9 mouse cellular contexts compared by ENCODE assay signal in genomic region chr7:100465248-100465647, GRCm38 (mm10). TPM values are rescaled to one million over a fixed set of nuclear protein-coding genes. Genes with fewer than 3 reads are reported as not detected.
A peak's percentile ranks its signal among the peaks of the same experiment; 100 is the strongest.
DNase-seq lines count a peak whose midpoint lies in the region; ATAC-seq and TF ChIP-seq lines count a peak whose summit lies in the region.
"Had no signal": no experiment of that assay in that cellular context is flagged by ENCODE, and none has a peak within 500 bp of the region (broad histone marks: within the 10 kb centered on the region; RNA-seq: fewer than 3 reads in every experiment).

No protein-coding gene starts in this region.

- ATAC-seq in heart, embryonic 16.5 days (replicated peaks; ENCODE audit: extremely low read depth, insufficient read depth, low FRiP score), result 0 out of 2 replicates have a peak, but pooled peaks have one; percentile 28
- peak; percentile 44; the same call in 1 of the 2 replicates for ATAC-seq in stomach, embryonic 16.5 days (ENCODE audit: insufficient read depth, low FRiP score)

- no peaks in the 10 kb centered on the region for H3K27me3 ChIP-seq in testis, adult 2 months (ENCODE audit: control insufficient read depth, insufficient read depth, low read length)
- no peaks in the 10 kb centered on the region for H3K27me3 ChIP-seq in heart, embryonic 16.5 days (ENCODE audit: control insufficient read depth, insufficient read depth, low read length)
- no peaks in the 10 kb centered on the region for H3K27me3 ChIP-seq in limb, embryonic 10.5 days (ENCODE audit: low read depth, poor library complexity, severe bottlenecking)
- no peaks in the 10 kb centered on the region for H3K27me3 ChIP-seq in stomach, embryonic 16.5 days (ENCODE audit: control insufficient read depth, insufficient read depth, low read length)

- peak overlapping the region; percentile 33 for H3K9ac ChIP-seq in heart, embryonic 16.5 days (ENCODE audit: low read length)
- peak overlapping the region; percentile 4; the same call in 1 of the 2 replicates for H3K9ac ChIP-seq in stomach, embryonic 16.5 days (ENCODE audit: low read length)

- 41% methylated on average over 4 of the region's 4 CpGs for WGBS in heart, embryonic 16.5 days
- WGBS in limb, embryonic 10.5 days, result 83% methylated on average over 4 of the region's 4 CpGs
- WGBS in stomach, embryonic 16.5 days, result 55% methylated on average over 4 of the region's 4 CpGs

- H3K9me3 ChIP-seq in heart, embryonic 16.5 days (replicated peaks; ENCODE audit: control insufficient read depth, low read length), result no peaks in the 10 kb centered on the region
- no peaks in the 10 kb centered on the region for H3K9me3 ChIP-seq in limb, embryonic 10.5 days (replicated peaks)
- no peaks in the 10 kb centered on the region for H3K9me3 ChIP-seq in stomach, embryonic 16.5 days (replicated peaks; ENCODE audit: control insufficient read depth, low read length)

- H3K36me3 ChIP-seq in testis, adult 2 months (ENCODE audit: control insufficient read depth, insufficient read depth, low read length), result no peaks in the 10 kb centered on the region; the same call in none of the 2 replicates
- peaks cover 6% of the 10 kb centered on the region; the same call in 1 of the 2 replicates for H3K36me3 ChIP-seq in heart, embryonic 16.5 days (ENCODE audit: control insufficient read depth, insufficient read depth)
- peaks cover 95% of the 10 kb centered on the region for H3K36me3 ChIP-seq in limb, embryonic 10.5 days
- peaks cover 7% of the 10 kb centered on the region; the same call in 1 of the 2 replicates for H3K36me3 ChIP-seq in stomach, embryonic 16.5 days (ENCODE audit: control insufficient read depth, insufficient read depth, low read length)

- DNase-seq in testis, postnatal 10 days (ENCODE audit: low spot score), result no peak
- no peak for DNase-seq in limb, embryonic 10.5 days (ENCODE audit: low spot score)
- no peak for DNase-seq in spleen, postnatal 10 days (ENCODE audit: low spot score in 2 of 2)
- no peak for DNase-seq in right cerebral cortex, postnatal 4 days
- no peak for DNase-seq in left cerebral cortex, postnatal 14 days (ENCODE audit: low spot score in 2 of 2)

- peak overlapping the region; percentile 48 for H3K4me2 ChIP-seq in heart, embryonic 16.5 days (ENCODE audit: low read depth, low read length)
- H3K4me2 ChIP-seq in stomach, embryonic 16.5 days (ENCODE audit: low read depth, low read length), result peak overlapping the region; percentile 32

- intact Hi-C loops in left cerebral cortex, postnatal 14 days (cut with DNase I), result no loop called here

- 0 out of 2 replicates have a peak overlapping the region, but pooled peaks have one; percentile 10 for H3K27ac ChIP-seq in testis, adult 2 months (ENCODE audit: control insufficient read depth, insufficient read depth, low read depth, low read length)
- H3K27ac ChIP-seq in heart, embryonic 16.5 days (ENCODE audit: low read length), result peak overlapping the region; percentile 91
- peak overlapping the region; percentile 7; the same call in 1 of the 2 replicates for H3K27ac ChIP-seq in limb, embryonic 10.5 days
- peak overlapping the region; percentile 86 for H3K27ac ChIP-seq in stomach, embryonic 16.5 days (ENCODE audit: low read length)

- H3K4me1 ChIP-seq in testis, adult 2 months (ENCODE audit: control insufficient read depth, insufficient read depth, low read length), result peaks cover 6% of the 10 kb centered on the region; the same call in 1 of the 2 replicates
- H3K4me1 ChIP-seq in heart, embryonic 16.5 days (ENCODE audit: control insufficient read depth, insufficient read depth, low read length), result peaks cover 33% of the 10 kb centered on the region
- H3K4me1 ChIP-seq in limb, embryonic 10.5 days, result peaks cover 4% of the 10 kb centered on the region; the same call in 1 of the 2 replicates
- H3K4me1 ChIP-seq in stomach, embryonic 16.5 days (ENCODE audit: control insufficient read depth, insufficient read depth, low read length), result peaks cover 34% of the 10 kb centered on the region

- TF ChIP-seq POLR2A in testis, adult 2 months (IDR thresholded peaks at IDR 0.05; ENCODE audit: control insufficient read depth, low read depth, low read length), result no peak

- no peak for TF ChIP-seq CTCF in testis, adult 2 months (IDR thresholded peaks at IDR 0.05; ENCODE audit: control insufficient read depth, insufficient read depth, insufficient replicate concordance, low read depth, low read length)

- no peak overlapping the region for H3K4me3 ChIP-seq in testis, adult 2 months (ENCODE audit: control insufficient read depth, low read depth, low read length)
- peak overlapping the region; percentile 11 for H3K4me3 ChIP-seq in heart, embryonic 16.5 days (ENCODE audit: low read length)
- no peak overlapping the region for H3K4me3 ChIP-seq in limb, embryonic 10.5 days
- H3K4me3 ChIP-seq in stomach, embryonic 16.5 days (replicated peaks; ENCODE audit: low read length), result no peak overlapping the region

RNA-seq across cellular contexts. Expression of gene Ucp3, which starts 7.5 kb away (rescaled TPM):
- 0.73 and 1.2 TPM in 2 replicates for polyA plus RNA-seq in testis, adult 2 months (2012; rRNA removed)
- 0.25 and 0.30 TPM in 2 replicates for polyA plus RNA-seq in heart, embryonic 16.5 days (2015; fragmentation: Nextera tagmentation; extraction: Ambion mirVana)
- polyA plus RNA-seq in limb, embryonic 10.5 days (2016; fragmentation: Nextera tagmentation; extraction: Ambion mirVana), result not detected in 2 replicates
- polyA plus RNA-seq in stomach, embryonic 16.5 days (2015; fragmentation: Nextera tagmentation; extraction: Ambion mirVana), result 0.10 and 0.11 TPM in 2 replicates
- total RNA-seq in left cerebral cortex, postnatal 14 days (2021), result 1 to 10 TPM; 1.2 to 1.7 TPM
- polyA plus RNA-seq: limb, embryonic 11.5 days had no signal

RNA-seq across cellular contexts. Expression of gene Ucp2, which starts 27.9 kb away (rescaled TPM):
- 42.2 and 53.2 TPM in 2 replicates for polyA plus RNA-seq in testis, adult 2 months (2012; rRNA removed)
- polyA plus RNA-seq in heart, embryonic 16.5 days (2015; fragmentation: Nextera tagmentation; extraction: Ambion mirVana), result 150 and 195 TPM in 2 replicates
- 98.8 and 126 TPM in 2 replicates for polyA plus RNA-seq in limb, embryonic 10.5 days (2016; fragmentation: Nextera tagmentation; extraction: Ambion mirVana)
- 351 and 400 TPM in 2 replicates for polyA plus RNA-seq in stomach, embryonic 16.5 days (2015; fragmentation: Nextera tagmentation; extraction: Ambion mirVana)
- 10 to 100 TPM; 67.7 to 85.6 TPM for total RNA-seq in left cerebral cortex, postnatal 14 days (2021)

RNA-seq across cellular contexts. Expression of gene Dnajb13, which starts 49.5 kb away (rescaled TPM):
- 528 and 538 TPM in 2 replicates for polyA plus RNA-seq in testis, adult 2 months (2012; rRNA removed)
- polyA plus RNA-seq in heart, embryonic 16.5 days (2015; fragmentation: Nextera tagmentation; extraction: Ambion mirVana), result 0.85 and 1.5 TPM in 2 replicates
- 0.13 and 0.24 TPM in 2 replicates for polyA plus RNA-seq in limb, embryonic 10.5 days (2016; fragmentation: Nextera tagmentation; extraction: Ambion mirVana)
- 0.99 and 1.0 TPM in 2 replicates for polyA plus RNA-seq in stomach, embryonic 16.5 days (2015; fragmentation: Nextera tagmentation; extraction: Ambion mirVana)
- under 1 TPM; 0.36 to 0.66 TPM for total RNA-seq in left cerebral cortex, postnatal 14 days (2021)

Comparison
In these comparisons a context has a peak if more than half of its experiments do, and no peak if none do; other contexts are left out.
1. H3K27ac ChIP-seq: peak in every context shown above with its lines; median percentile 91 in heart, embryonic 16.5 days; 86 in stomach, embryonic 16.5 days; 10 in testis, adult 2 months; 7 in limb, embryonic 10.5 days.
2. RNA of gene Dnajb13, which starts 49.5 kb away (polyA plus RNA-seq): 528 to 538 TPM in testis, adult 2 months; 0.99 to 1.0 TPM in stomach, embryonic 16.5 days, 0.85 to 1.5 TPM in heart, embryonic 16.5 days and 0.13 to 0.24 TPM in limb, embryonic 10.5 days; every median in the first group is over 100 times any median in the second.